Mouse (Mus musculus): ENCODE measurements at regions not wholly inside any gene's neighbourhood (a gene's known extent, or its start where the extent isn't known, plus 50 kb on each side); places are given as distances from the start of the nearest gene placed in this dataset.
"Not testable (repeated sequence)": the region's sequence is repeated elsewhere in the genome, so short reads cannot be mapped to it uniquely, and the experiment has no call there.

GRCm38 (mm10) chr3:6757562-6757961, 137.3 kb upstream of the 1700008P02Rik start:
- no peaks in the 10 kb centered on the region for H3K27me3 ChIP-seq (ENCODE audit: insufficient read depth, low read length)
- H3K4me2 ChIP-seq (ENCODE audit: low read depth, low read length, poor library complexity, severe bottlenecking), result no peak overlapping the region
- H3K27ac ChIP-seq (ENCODE audit: low read depth, low read length), result no peak overlapping the region
- no peak for TF ChIP-seq CTCF (IDR thresholded peaks at IDR 0.05)
- H3K9ac ChIP-seq (replicated peaks; ENCODE audit: low read length, poor library complexity, severe bottlenecking), result no peak overlapping the region
- no peak for DNase-seq (ENCODE audit: low spot score)
- no peak overlapping the region for H3K4me3 ChIP-seq (ENCODE audit: low read depth, low read length)
- H3K36me3 ChIP-seq (ENCODE audit: insufficient read depth, low read length), result no peaks in the 10 kb centered on the region
- no peak for ATAC-seq (ENCODE audit: low FRiP score)
- H3K4me1 ChIP-seq (ENCODE audit: insufficient read depth, low read length), result no peaks in the 10 kb centered on the region
- no peaks in the 10 kb centered on the region for H3K9me3 ChIP-seq (ENCODE audit: low read length)

DNA sequence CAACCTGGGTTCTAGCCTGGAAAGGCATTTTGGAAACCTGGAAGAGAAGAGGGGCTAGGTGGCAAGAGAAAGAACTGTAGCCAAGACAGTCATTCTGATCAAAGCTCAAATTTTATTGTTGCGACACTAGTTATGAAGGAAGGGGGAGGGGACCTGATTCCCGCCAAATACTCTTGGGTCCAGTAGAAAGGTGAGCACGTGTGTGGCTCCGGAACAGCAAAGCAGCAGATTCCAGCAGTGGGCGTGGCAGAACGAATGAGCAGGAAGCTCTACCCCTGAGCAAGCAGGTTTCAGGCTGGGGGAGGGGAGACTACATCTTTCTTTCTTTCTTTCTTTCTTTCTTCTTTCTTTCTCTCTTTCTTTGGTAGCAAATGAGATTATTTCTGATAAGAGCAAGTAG, 130.5 kb upstream of the 1700008P02Rik start:
- H3K4me2 ChIP-seq (ENCODE audit: low read depth, low read length, poor library complexity, severe bottlenecking); H3K27me3 ChIP-seq (ENCODE audit: insufficient read depth, low read length); ATAC-seq (ENCODE audit: low FRiP score); H3K9me3 ChIP-seq (ENCODE audit: low read length); H3K9ac ChIP-seq (replicated peaks; ENCODE audit: low read length, poor library complexity, severe bottlenecking); H3K27ac ChIP-seq (ENCODE audit: low read depth, low read length); H3K4me1 ChIP-seq (ENCODE audit: insufficient read depth, low read length); DNase-seq (ENCODE audit: low spot score); H3K4me3 ChIP-seq (ENCODE audit: low read depth, low read length); H3K36me3 ChIP-seq (ENCODE audit: insufficient read depth, low read length): not testable (repeated sequence)
- WGBS, result 88% methylated on average over 6 of the region's 6 CpGs

DNA sequence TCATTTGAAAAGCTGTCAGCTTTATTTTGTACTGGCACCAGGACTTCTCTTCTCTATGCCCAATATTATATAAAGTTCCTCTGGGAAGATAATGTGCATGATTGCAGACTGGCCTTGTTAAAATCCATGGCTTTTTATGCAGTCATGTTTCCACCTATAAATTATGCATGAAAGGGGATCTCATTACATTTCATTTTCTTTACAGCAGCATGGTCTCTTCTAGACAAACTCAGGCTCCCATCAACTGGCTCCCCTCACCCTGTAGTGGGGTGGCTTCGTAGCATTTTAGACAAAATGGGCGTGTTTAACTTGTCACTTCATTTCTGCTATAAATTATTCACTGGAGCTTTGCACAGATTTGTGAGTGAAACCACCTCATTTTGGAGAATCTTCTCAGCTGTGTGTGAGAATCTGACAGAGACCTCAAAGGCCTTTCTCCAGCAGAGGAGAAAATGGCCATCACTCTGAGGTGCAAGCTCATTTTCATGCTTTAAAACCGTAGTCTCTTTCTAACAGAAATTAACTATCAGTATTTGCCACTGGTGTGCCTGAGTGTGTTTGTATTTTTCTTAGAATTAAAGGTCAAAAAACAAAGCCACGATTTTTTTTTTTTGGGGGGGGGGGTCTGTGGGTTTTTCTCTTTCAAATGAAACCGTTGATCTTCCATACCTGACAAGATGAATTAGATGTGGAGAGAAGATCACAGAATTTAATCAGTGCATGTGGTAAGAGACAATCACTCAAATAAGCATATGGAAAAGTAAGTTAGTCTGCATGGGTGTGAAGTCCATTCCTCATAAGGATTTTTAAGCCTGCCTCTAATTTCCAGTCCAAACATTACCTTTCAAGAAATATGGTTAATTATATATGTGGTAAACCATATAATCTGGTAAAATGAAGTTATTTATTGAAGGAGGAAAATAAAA, 111.4 kb upstream of the 1700008P02Rik start:
- ATAC-seq (ENCODE audit: low FRiP score) (peak; percentile 81), DNase-seq (ENCODE audit: low spot score) (peak; percentile 1)
- H3K4me3 ChIP-seq (ENCODE audit: low read depth, low read length), result no peak overlapping the region
- no peaks in the 10 kb centered on the region for H3K4me1 ChIP-seq (ENCODE audit: insufficient read depth, low read length)
- no peak for TF ChIP-seq CTCF (IDR thresholded peaks at IDR 0.05)
- no peak overlapping the region for H3K9ac ChIP-seq (replicated peaks; ENCODE audit: low read length, poor library complexity, severe bottlenecking)
- H3K4me2 ChIP-seq (ENCODE audit: low read depth, low read length, poor library complexity, severe bottlenecking), result no peak overlapping the region
- 18% methylated on average over 5 of the region's 5 CpGs for WGBS
- H3K36me3 ChIP-seq (ENCODE audit: insufficient read depth, low read length), result no peaks in the 10 kb centered on the region
- H3K27ac ChIP-seq (ENCODE audit: low read depth, low read length), result peak overlapping the region; percentile 55; the same call in 1 of the 2 replicates
- H3K9me3 ChIP-seq (ENCODE audit: low read length), result no peaks in the 10 kb centered on the region
- no peaks in the 10 kb centered on the region for H3K27me3 ChIP-seq (ENCODE audit: insufficient read depth, low read length)

DNA sequence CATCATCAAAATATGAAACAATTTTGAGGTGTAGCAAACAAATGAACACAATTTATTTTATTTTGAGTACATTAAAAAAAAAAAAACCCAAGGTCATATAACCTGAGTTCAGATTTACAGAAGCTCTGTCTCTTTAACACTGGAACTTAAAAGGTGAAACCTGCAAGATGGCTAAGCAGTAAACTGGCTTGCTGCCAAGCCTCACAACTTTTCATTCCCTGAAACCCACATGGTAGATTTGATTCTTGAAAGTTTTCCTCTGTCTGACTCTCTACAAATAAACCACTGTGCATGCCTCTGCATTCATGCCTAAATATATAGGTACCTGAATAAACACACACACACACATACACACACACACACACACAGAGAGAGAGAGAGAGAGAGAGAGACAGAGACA, 109.8 kb upstream of the 1700008P02Rik start:
- Histone ChIP-seq H3K36me3 (ENCODE audit: insufficient read depth, low read length) (no peaks in the 10 kb centered on the region), H3K27ac (ENCODE audit: low read depth, low read length) (no peak overlapping the region), H3K4me2 (ENCODE audit: low read depth, low read length, poor library complexity, severe bottlenecking) (no peak overlapping the region), H3K4me3 (ENCODE audit: low read depth, low read length) (no peak overlapping the region), H3K4me1 (ENCODE audit: insufficient read depth, low read length) (no peaks in the 10 kb centered on the region), H3K27me3 (ENCODE audit: insufficient read depth, low read length) (no peaks in the 10 kb centered on the region), H3K9me3 (ENCODE audit: low read length) (no peaks in the 10 kb centered on the region), H3K9ac (replicated peaks; ENCODE audit: low read length, poor library complexity, severe bottlenecking) (no peak overlapping the region)
- no peak for TF ChIP-seq CTCF (IDR thresholded peaks at IDR 0.05)
- DNase-seq (ENCODE audit: low spot score) (no peak), ATAC-seq (ENCODE audit: low FRiP score) (no peak)

- no peak overlapping the region for H3K27ac ChIP-seq (ENCODE audit: low read depth, low read length)
- no peak overlapping the region for H3K4me2 ChIP-seq (ENCODE audit: low read depth, low read length, poor library complexity, severe bottlenecking)
- H3K4me1 ChIP-seq (ENCODE audit: insufficient read depth, low read length), result no peaks in the 10 kb centered on the region
- no peaks in the 10 kb centered on the region for H3K36me3 ChIP-seq (ENCODE audit: insufficient read depth, low read length)
- TF ChIP-seq CTCF (IDR thresholded peaks at IDR 0.05), result no peak
- no peak overlapping the region for H3K9ac ChIP-seq (replicated peaks; ENCODE audit: low read length, poor library complexity, severe bottlenecking)
- H3K9me3 ChIP-seq (ENCODE audit: low read length), result no peaks in the 10 kb centered on the region
- 19% methylated on average over 2 of the region's 2 CpGs for WGBS
- ATAC-seq (ENCODE audit: low FRiP score) (no peak), DNase-seq (ENCODE audit: low spot score) (peak; percentile 1)
- H3K4me3 ChIP-seq (ENCODE audit: low read depth, low read length), result no peak overlapping the region
- no peaks in the 10 kb centered on the region for H3K27me3 ChIP-seq (ENCODE audit: insufficient read depth, low read length)
Measured at GRCm38 (mm10) chr3:6683679-6684078, 63.4 kb upstream of the 1700008P02Rik start.

DNA sequence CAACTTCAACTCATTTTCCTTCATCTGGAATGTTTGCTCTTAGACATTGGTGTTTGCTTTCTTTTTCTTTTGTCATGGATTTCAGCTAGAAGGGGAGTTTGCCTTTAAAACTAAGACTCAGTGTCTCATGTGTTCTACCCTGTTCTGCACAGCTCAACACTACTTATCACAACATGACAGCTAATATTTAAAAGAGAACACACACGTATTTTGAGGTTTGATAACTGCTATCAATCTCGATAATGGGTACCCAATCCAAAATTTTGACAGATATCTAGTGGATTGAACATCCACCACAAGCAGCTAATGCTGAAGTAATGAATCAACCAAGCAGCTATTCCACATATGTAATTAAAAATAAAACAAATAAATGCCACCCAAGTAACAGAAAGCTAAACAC, 61.2 kb upstream of the 1700008P02Rik start:
- H3K9ac ChIP-seq (replicated peaks; ENCODE audit: low read length, poor library complexity, severe bottlenecking), result no peak overlapping the region
- no peak overlapping the region for H3K4me2 ChIP-seq (ENCODE audit: low read depth, low read length, poor library complexity, severe bottlenecking)

More for the DNA sequence above, 61.2 kb upstream of the 1700008P02Rik start:
- WGBS, result 91% methylated on average over 2 of the region's 2 CpGs
- ATAC-seq (ENCODE audit: low FRiP score) (no peak), DNase-seq (ENCODE audit: low spot score) (no peak)
- Histone ChIP-seq H3K9me3 (ENCODE audit: low read length) (no peaks in the 10 kb centered on the region), H3K27ac (ENCODE audit: low read depth, low read length) (no peak overlapping the region), H3K36me3 (ENCODE audit: insufficient read depth, low read length) (no peaks in the 10 kb centered on the region), H3K4me1 (ENCODE audit: insufficient read depth, low read length) (no peaks in the 10 kb centered on the region), H3K27me3 (ENCODE audit: insufficient read depth, low read length) (no peaks in the 10 kb centered on the region), H3K4me3 (ENCODE audit: low read depth, low read length) (no peak overlapping the region)
- TF ChIP-seq CTCF (IDR thresholded peaks at IDR 0.05), result no peak

Data from midbrain, postnatal 0 days (tissue).